Mouse (Mus musculus): ENCODE measurements at regions not wholly inside any gene's neighbourhood (a gene's known extent, or its start where the extent isn't known, plus 50 kb on each side); places are given as distances from the start of the nearest gene placed in this dataset.

- TF ChIP-seq CTCF (IDR thresholded peaks at IDR 0.05; ENCODE audit: borderline replicate concordance, insufficient read depth, low read depth, low read length): no peak
- TF ChIP-seq POLR2A (IDR thresholded peaks at IDR 0.05; ENCODE audit: borderline replicate concordance, insufficient read depth, low read length): no peak
These were observed 96.2 kb upstream of the Sipa1l1 start for GRCm38 (mm10) chr12:82072810-82073465.
